ENCODE assay signal across 25 mouse cellular contexts in the genomic region with DNA sequence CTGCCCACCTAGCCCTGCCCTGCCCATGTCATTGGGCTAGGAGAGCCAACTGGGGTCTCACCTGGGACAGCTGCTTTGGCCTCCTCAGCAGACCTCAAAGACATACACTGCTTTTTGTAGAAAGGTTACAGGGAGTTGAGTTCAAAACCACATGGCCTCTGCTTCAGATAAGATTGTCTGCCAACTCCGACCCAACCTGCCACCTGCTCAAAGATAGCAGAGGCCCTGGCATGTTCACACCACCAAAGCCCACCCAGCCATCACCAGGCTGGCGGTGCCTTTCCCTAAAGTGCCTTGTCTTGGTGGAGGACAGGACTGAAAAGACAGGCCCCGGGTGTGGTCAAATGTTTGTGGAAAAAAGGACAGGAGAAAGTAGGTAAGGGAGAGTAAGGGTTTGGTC. TPM values are rescaled to one million over a fixed set of nuclear protein-coding genes. Genes with fewer than 3 reads are reported as not detected.
A peak's percentile ranks its signal among the peaks of the same experiment; 100 is the strongest.
DNase-seq lines count a peak whose midpoint lies in the region; ATAC-seq lines count a peak whose summit lies in the region.
"Had no signal": no experiment of that assay in that cellular context is flagged by ENCODE, and none has a peak within 500 bp of the region (broad histone marks: within the 10 kb centered on the region; RNA-seq: fewer than 3 reads in every experiment).

No protein-coding gene starts in this region.

- H3K27me3 ChIP-seq in heart, embryonic 15.5 days = no peaks in the 10 kb centered on the region
- no peaks in the 10 kb centered on the region for H3K27me3 ChIP-seq in heart, embryonic 11.5 days (ENCODE audit: control insufficient read depth, insufficient read depth, low read length)
- no peaks in the 10 kb centered on the region for H3K27me3 ChIP-seq in liver, embryonic 13.5 days
- no peaks in the 10 kb centered on the region for H3K27me3 ChIP-seq in midbrain, embryonic 14.5 days (ENCODE audit: control insufficient read depth, insufficient read depth, low read length)
- H3K27me3 ChIP-seq: embryonic facial prominence, embryonic 13.5 days; forebrain, embryonic 13.5 days; midbrain, embryonic 13.5 days; stomach, embryonic 15.5 days had no signal

- no peak overlapping the region for H3K4me2 ChIP-seq in heart, embryonic 15.5 days
- no peak overlapping the region for H3K4me2 ChIP-seq in heart, embryonic 11.5 days
- peak overlapping the region; percentile 25 for H3K4me2 ChIP-seq in liver, embryonic 13.5 days
- no peak overlapping the region for H3K4me2 ChIP-seq in midbrain, embryonic 14.5 days (ENCODE audit: low read length)
- H3K4me2 ChIP-seq: embryonic facial prominence, embryonic 13.5 days; forebrain, embryonic 13.5 days; midbrain, embryonic 13.5 days; stomach, embryonic 15.5 days had no signal

- no peak overlapping the region for H3K9ac ChIP-seq in heart, embryonic 15.5 days
- H3K9ac ChIP-seq in heart, embryonic 11.5 days (ENCODE audit: low read depth, low read length) = no peak overlapping the region
- H3K9ac ChIP-seq in liver, embryonic 13.5 days = peak overlapping the region; percentile 7; the same call in 1 of the 2 replicates
- no peak overlapping the region for H3K9ac ChIP-seq in midbrain, embryonic 14.5 days (replicated peaks; ENCODE audit: low read length)
- H3K9ac ChIP-seq: embryonic facial prominence, embryonic 13.5 days; forebrain, embryonic 13.5 days; midbrain, embryonic 13.5 days; stomach, embryonic 15.5 days had no signal

- no peak overlapping the region for H3K4me3 ChIP-seq in heart, embryonic 15.5 days
- H3K4me3 ChIP-seq in heart, embryonic 11.5 days (ENCODE audit: low read depth, low read length) = no peak overlapping the region
- H3K4me3 ChIP-seq in liver, embryonic 13.5 days (replicated peaks) = no peak overlapping the region
- no peak overlapping the region for H3K4me3 ChIP-seq in midbrain, embryonic 14.5 days (replicated peaks; ENCODE audit: low read depth, low read length)
- H3K4me3 ChIP-seq: embryonic facial prominence, embryonic 13.5 days; erythroblast, embryonic 14.5 days; forebrain, embryonic 13.5 days; hindbrain, embryonic 10.5 days; layer of hippocampus, adult 2 months; midbrain, embryonic 13.5 days; stomach, embryonic 15.5 days had no signal

- 0 out of 2 replicates have a peak, but pooled peaks cover 6% of the 10 kb centered on the region for H3K36me3 ChIP-seq in heart, embryonic 15.5 days
- no peaks in the 10 kb centered on the region for H3K36me3 ChIP-seq in heart, embryonic 11.5 days (ENCODE audit: control insufficient read depth, insufficient read depth, low read length)
- peaks cover 10% of the 10 kb centered on the region for H3K36me3 ChIP-seq in liver, embryonic 13.5 days
- peaks cover 10% of the 10 kb centered on the region; the same call in 1 of the 2 replicates for H3K36me3 ChIP-seq in midbrain, embryonic 14.5 days (ENCODE audit: control insufficient read depth, insufficient read depth, low read length)
- H3K36me3 ChIP-seq: stomach, embryonic 15.5 days had no signal

- peak; percentile 47 for DNase-seq in liver
- peak; percentile 20 for DNase-seq in liver, embryonic 13.5 days
- DNase-seq in left cerebral cortex, adult 18-20 months (ENCODE audit: low spot score in 2 of 2) = no peak
- DNase-seq in midbrain, embryonic 14.5 days = no peak
- DNase-seq: adrenal gland, postnatal 10 days; cerebellum, adult 8-10 months; cerebellum, postnatal 36 days; embryo, embryonic 11 days; kidney, postnatal 25 days; lung, adult 18-20 months; lung, postnatal 10 days; thymus, postnatal 4 days had no signal

- peaks cover 15% of the 10 kb centered on the region for H3K4me1 ChIP-seq in heart, embryonic 15.5 days (replicated peaks)
- peaks cover 12% of the 10 kb centered on the region for H3K4me1 ChIP-seq in heart, embryonic 11.5 days (ENCODE audit: control insufficient read depth, insufficient read depth, low read length)
- H3K4me1 ChIP-seq in liver, embryonic 13.5 days (replicated peaks) = peaks cover 31% of the 10 kb centered on the region
- H3K4me1 ChIP-seq in midbrain, embryonic 14.5 days (ENCODE audit: control insufficient read depth, insufficient read depth, low read length) = no peaks in the 10 kb centered on the region
- H3K4me1 ChIP-seq: embryonic facial prominence, embryonic 13.5 days; forebrain, embryonic 13.5 days; hindbrain, embryonic 10.5 days; midbrain, embryonic 13.5 days; stomach, embryonic 15.5 days had no signal

- WGBS in heart, embryonic 15.5 days = 44% methylated on average over 3 of the region's 3 CpGs
- 44% methylated on average over 3 of the region's 3 CpGs for WGBS in heart, embryonic 11.5 days (ENCODE audit: insufficient replicate concordance)
- 28% methylated on average over 3 of the region's 3 CpGs for WGBS in liver, embryonic 13.5 days (ENCODE audit: insufficient replicate concordance)
- WGBS in midbrain, embryonic 14.5 days = 87% methylated on average over 3 of the region's 3 CpGs

- H3K9me3 ChIP-seq in heart, embryonic 15.5 days (replicated peaks) = no peaks in the 10 kb centered on the region
- H3K9me3 ChIP-seq in heart, embryonic 11.5 days (replicated peaks; ENCODE audit: control insufficient read depth, low read length) = no peaks in the 10 kb centered on the region
- H3K9me3 ChIP-seq in liver, embryonic 13.5 days (replicated peaks) = no peaks in the 10 kb centered on the region
- H3K9me3 ChIP-seq in midbrain, embryonic 14.5 days (ENCODE audit: control insufficient read depth, low read length) = no peaks in the 10 kb centered on the region
- H3K9me3 ChIP-seq: embryonic facial prominence, embryonic 13.5 days; forebrain, embryonic 13.5 days; hindbrain, embryonic 10.5 days; midbrain, embryonic 13.5 days; stomach, embryonic 15.5 days had no signal

- ATAC-seq in heart, embryonic 15.5 days (replicated peaks; ENCODE audit: insufficient number of reproducible peaks, insufficient read depth, low FRiP score, low read depth) = no peak
- no peak for ATAC-seq in heart, embryonic 11.5 days (replicated peaks; ENCODE audit: insufficient number of reproducible peaks, low FRiP score, low TSS enrichment)
- peak; percentile 73 for ATAC-seq in liver, embryonic 13.5 days (ENCODE audit: low read depth)
- peak; percentile 58 for ATAC-seq in megakaryocyte-erythroid progenitor cell, adult 5-6 weeks (replicated peaks; ENCODE audit: low FRiP score, low TSS enrichment, poor library complexity, severe bottlenecking)
- no peak for ATAC-seq in midbrain, embryonic 14.5 days (ENCODE audit: low FRiP score, low TSS enrichment)
- ATAC-seq: activated CD4-positive, CD25-positive, alpha-beta regulatory T cell, adult 4 months; forebrain, embryonic 13.5 days; hindbrain, embryonic 16.5 days; intestine, postnatal 0 days; midbrain, embryonic 13.5 days had no signal

- H3K27ac ChIP-seq in heart, embryonic 15.5 days = peak overlapping the region; percentile 53
- no peak overlapping the region for H3K27ac ChIP-seq in heart, embryonic 11.5 days (ENCODE audit: low read depth, low read length)
- H3K27ac ChIP-seq in liver, embryonic 13.5 days = peak overlapping the region; percentile 66
- no peak overlapping the region for H3K27ac ChIP-seq in midbrain, embryonic 14.5 days (replicated peaks; ENCODE audit: low read depth, low read length)
- H3K27ac ChIP-seq: embryonic facial prominence, embryonic 13.5 days; forebrain, embryonic 13.5 days; hindbrain, embryonic 10.5 days; layer of hippocampus, adult 2 months; midbrain, embryonic 13.5 days; stomach, embryonic 15.5 days had no signal

RNA-seq across cellular contexts. Expression of gene Secisbp2, which starts 46.8 kb away (rescaled TPM):
- 25.9 and 26.5 TPM in 2 replicates for polyA plus RNA-seq in heart, embryonic 15.5 days (2015; fragmentation: Nextera tagmentation; extraction: Ambion mirVana)
- 21.9 and 22.8 TPM in 2 replicates for polyA plus RNA-seq in heart, embryonic 11.5 days (2014; fragmentation: Nextera tagmentation; extraction: Ambion mirVana)
- 21.0 and 22.2 TPM in 2 replicates for polyA plus RNA-seq in liver, embryonic 13.5 days (2015; fragmentation: Nextera tagmentation; extraction: Ambion mirVana)
- 33.2 and 41.6 TPM in 2 replicates for total RNA-seq in megakaryocyte-erythroid progenitor cell, adult 5-6 weeks (2014; fragmentation: Nextera tagmentation)
- 29.6 and 31.8 TPM in 2 replicates for total RNA-seq in megakaryocyte-erythroid progenitor cell, adult 5-6 weeks (2017)
- 10 to 100 TPM; 19.0 to 19.4 TPM for total RNA-seq in left cerebral cortex, adult 18-20 months (2021)
- polyA plus RNA-seq in midbrain, embryonic 14.5 days (2014; fragmentation: Nextera tagmentation; extraction: Ambion mirVana) = 26.3 and 32.2 TPM in 2 replicates

RNA-seq across cellular contexts. Expression of gene Cks2, which starts 53.3 kb away (rescaled TPM):
- polyA plus RNA-seq in heart, embryonic 15.5 days (2015; fragmentation: Nextera tagmentation; extraction: Ambion mirVana) = 221 and 236 TPM in 2 replicates
- polyA plus RNA-seq in heart, embryonic 11.5 days (2014; fragmentation: Nextera tagmentation; extraction: Ambion mirVana) = 295 and 306 TPM in 2 replicates
- 433 and 444 TPM in 2 replicates for polyA plus RNA-seq in liver, embryonic 13.5 days (2015; fragmentation: Nextera tagmentation; extraction: Ambion mirVana)
- 342 and 430 TPM in 2 replicates for total RNA-seq in megakaryocyte-erythroid progenitor cell, adult 5-6 weeks (2014; fragmentation: Nextera tagmentation)
- 275 and 355 TPM in 2 replicates for total RNA-seq in megakaryocyte-erythroid progenitor cell, adult 5-6 weeks (2017)
- total RNA-seq in left cerebral cortex, adult 18-20 months (2021) = 1 to 10 TPM; 3.0 to 3.4 TPM
- 48.1 and 69.3 TPM in 2 replicates for polyA plus RNA-seq in midbrain, embryonic 14.5 days (2014; fragmentation: Nextera tagmentation; extraction: Ambion mirVana)

Comparison
In these comparisons a context has a peak if more than half of its experiments do, and no peak if none do; other contexts are left out.
1. H3K27ac ChIP-seq: peak in heart, embryonic 15.5 days (single experiment) and liver, embryonic 13.5 days (single experiment); none in heart, embryonic 11.5 days (single experiment) and midbrain, embryonic 14.5 days (single experiment).
2. ATAC-seq: peak in liver, embryonic 13.5 days (single experiment) and megakaryocyte-erythroid progenitor cell, adult 5-6 weeks (single experiment); none in heart, embryonic 15.5 days (single experiment), heart, embryonic 11.5 days (single experiment) and midbrain, embryonic 14.5 days (single experiment).
3. DNase-seq: peak in liver (single experiment) and liver, embryonic 13.5 days (single experiment); none in left cerebral cortex, adult 18-20 months (0 of 2) and midbrain, embryonic 14.5 days (single experiment).